Mouse (Mus musculus) thymus, postnatal 4 days (tissue): Measurements from ENCODE around the gene Gm20388.
A peak's percentile ranks its signal among the peaks of the same experiment; 100 is the strongest.

Experiments
- DNase-seq: peaks from one replicate; pipeline ENCODE4 v3.0.0; 2021

Gene Gm20388

DNA sequence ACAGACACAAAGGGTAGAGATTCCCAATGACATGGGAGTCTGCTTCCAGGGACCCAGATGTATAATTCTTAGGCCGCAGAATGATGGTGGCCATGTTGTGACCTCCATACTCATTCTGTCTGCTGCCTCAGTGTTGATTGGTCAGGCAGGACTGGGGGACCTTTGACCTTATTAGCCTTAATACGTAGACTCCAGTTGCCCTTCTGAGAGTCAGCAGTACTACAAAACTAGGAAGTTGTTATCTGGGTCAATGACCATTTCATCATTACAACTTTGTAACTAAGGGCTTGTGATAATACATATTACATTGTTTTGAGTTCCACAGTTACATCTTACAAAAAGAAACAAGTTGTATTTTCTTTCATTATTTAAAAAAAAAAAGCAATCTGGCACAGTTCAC, 3035.1 kb downstream of the Gm20388 start:
- DNase-seq: no peak

DNA sequence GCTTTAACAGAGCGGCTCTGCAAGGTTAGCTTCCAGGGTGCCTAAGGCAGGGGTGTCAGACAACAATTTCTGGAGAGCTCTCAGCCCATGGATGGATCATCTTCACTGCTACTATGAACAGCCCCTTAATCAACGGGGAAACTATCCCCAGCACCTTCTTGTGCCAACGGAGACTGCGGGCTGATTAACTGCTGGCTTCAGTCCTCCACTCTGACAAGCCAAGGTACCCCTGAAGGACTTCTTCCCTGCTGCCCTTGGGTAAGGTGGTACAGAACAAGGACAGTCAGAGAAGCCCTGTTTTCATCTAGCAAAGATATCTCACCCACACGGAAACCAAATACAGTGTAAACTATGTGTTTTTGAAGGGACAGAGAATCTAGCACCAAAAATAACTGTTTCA, 3039.1 kb downstream of the Gm20388 start:
- DNase-seq: no peak

DNA sequence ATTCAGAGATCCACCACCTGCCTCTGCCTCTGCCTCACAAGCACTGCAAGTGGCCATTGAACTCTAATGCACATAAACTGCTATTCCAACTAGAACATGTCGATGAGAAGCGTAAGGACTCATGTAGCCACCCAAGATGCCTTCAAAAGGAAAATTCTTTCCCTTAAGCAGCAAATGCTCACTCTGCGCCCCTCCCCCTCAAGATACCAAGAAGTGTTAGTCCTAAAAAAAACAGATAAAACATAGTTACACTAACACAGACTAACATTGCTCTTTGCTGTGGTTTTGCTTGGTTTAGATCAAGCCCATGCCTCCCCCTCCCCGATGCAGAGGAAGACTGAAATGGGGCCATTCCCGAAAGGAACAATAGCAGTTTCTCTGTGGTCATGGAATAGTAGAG, 3040.8 kb downstream of the Gm20388 start:
- DNase-seq: peak; percentile 61

DNA sequence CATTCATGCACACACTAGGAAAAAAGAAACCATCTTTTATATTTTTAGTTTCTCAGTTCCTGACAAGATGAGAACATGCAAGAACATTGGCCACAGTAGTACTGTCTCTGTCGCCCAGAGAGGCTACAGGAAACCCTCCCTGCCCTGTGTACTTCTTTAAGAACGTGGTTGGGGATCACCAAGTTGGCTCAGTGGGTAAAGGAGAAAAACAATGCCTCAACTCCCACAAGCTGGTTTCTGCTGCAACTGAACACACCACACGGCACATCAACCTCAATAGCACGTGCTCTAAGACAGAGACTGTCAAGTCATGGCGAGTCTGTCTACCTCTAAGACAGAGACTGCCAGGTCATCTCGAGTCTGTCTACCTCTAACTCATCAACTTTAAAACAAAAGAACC, 3042.4 kb downstream of the Gm20388 start:
- no peak for DNase-seq

DNA sequence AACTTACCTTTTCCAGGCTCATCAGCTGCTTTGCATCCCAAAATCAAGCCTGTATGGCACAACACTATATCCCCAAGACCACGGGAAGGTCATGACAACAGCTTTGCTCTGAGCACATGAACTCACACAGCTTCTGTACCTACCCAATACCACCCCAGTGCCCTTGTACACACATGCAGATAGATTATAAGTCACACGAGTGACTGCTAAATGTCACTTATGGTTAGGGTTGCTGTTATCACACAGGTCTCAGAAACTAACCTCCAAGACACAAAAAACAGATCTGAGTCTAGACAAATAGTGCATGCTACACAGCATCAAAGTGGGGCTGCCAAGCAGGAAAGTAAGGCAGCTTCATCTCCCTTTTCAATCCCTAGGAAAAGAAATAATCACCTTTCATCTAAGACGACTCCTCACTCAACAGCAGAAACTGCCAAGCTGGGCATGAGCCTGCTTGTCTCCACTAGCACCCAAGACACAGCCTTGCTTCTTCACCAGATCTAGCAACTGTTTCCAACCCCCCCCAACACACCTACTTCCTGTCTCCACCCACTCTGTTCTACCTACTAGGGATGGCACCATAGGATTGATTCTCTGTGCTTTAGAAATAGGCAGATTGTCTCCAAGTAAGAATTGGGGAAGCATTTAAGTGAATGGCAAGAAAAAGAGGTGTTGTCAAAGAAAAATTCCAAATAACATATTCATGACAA, 3043.6 kb downstream of the Gm20388 start:
- DNase-seq: peak; percentile 42

DNA sequence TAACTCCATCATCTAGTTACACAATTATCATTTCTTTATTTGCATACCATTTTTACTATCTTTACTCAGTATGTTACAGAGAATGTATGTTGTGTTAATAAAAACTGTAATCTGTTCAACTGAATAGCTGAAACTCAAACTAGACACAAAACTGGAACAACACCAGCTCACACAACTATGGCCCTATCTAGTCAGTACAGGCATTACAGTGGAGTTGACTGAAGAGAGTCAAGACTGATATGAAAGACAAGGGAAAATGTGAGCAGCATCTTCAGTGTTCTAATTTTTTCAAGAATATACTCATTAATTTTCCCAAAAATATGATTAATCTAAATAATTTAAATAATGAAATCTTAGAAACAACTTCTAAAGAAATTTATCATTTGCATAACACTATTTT, 3044.6 kb downstream of the Gm20388 start:
- no peak for DNase-seq

DNA sequence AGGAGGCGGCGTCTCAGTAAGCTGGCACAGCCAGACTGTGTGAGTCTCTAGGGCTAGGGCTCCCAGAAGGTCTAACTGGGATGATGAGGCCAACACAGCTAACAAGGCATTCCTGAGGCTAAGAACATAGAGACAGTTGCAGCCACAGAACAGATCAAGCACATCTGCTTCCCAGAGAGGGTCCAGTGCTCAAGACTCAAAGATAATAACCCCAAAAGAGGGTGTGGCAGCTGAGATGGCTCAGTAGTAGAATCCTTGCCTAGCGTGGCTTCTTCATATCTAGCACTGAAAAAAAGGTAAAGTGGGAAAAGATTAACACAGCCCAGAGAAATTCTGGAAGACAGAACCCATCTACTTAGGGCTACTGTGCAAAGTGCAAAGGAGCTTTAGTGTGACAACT, 3045.4 kb downstream of the Gm20388 start:
- DNase-seq: no peak

DNA sequence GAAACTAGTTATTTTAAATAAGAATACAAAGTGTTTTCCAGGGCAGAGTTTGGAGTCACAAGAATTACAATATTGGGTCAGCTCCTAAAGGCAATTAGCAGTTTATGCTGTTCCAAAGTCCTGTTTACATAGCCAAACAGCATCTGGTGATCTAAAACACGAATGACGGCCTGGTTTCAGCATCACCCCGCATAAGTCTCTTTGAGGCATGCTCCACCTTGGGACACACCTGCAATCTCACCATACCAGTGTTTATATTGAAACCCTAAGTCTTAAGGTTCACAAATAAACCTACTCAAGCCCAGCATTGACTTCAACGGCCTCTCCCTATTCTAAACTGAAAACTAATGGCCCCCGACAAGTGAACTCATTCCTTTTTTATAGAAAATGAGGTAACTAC, 3049.7 kb downstream of the Gm20388 start:
- no peak for DNase-seq

DNA sequence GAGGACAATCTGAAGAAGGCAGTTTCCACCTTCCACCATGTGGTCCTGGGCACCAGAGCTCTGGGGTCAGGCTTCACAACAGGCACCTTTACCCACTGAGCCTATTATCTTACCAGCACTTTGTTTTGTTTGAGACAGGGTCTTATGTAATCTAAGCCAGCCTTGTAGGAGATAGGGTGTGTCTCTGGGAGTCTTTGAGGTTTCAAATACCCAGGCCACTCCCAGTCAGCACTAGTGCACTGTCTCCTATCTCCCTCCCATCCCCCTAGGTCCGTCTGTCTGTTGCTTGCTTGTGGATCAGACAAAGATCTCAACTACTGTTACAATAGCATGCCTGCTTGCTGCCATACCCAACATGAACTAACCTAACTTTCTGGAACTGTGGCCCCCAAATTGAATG, 3050.3 kb downstream of the Gm20388 start:
- no peak for DNase-seq

DNA sequence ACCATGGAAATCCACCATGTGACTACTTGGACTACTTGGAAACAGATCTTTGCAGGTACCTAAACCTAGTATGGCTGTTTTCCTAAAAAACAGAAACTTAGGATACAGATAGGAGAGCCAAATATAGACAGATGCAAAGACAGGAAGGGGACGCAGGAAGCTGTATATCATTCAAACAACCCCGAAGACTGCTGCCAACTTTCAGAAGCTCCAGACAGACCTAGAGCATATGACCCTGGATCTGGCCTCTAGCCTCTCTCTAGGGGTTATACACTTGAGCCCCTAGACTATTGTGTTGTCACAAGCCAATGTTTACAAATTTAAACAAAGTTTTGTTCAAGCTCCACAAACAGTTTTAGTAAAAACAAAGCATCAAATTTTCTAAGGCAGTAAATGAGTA, 3050.8 kb downstream of the Gm20388 start:
- no peak for DNase-seq

DNA sequence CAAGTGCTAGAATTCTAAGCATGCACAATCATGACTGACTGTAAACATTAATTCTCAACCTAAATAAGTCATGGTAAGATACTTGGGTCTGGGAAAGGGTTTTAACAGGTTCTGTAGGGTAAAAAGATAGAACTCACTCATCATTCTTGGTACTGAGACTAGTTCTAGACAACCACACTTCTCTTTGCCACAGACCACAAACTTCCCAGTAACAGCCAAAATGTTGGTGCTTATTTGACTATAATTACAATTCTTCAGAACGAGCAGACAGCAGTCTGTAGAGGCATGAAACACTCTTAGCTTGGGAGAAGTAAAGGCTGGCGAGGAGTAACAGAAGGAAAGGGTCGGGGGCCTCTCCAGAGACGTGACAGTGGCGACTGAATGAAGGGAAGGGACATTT, 3051.4 kb downstream of the Gm20388 start:
- no peak for DNase-seq

DNA sequence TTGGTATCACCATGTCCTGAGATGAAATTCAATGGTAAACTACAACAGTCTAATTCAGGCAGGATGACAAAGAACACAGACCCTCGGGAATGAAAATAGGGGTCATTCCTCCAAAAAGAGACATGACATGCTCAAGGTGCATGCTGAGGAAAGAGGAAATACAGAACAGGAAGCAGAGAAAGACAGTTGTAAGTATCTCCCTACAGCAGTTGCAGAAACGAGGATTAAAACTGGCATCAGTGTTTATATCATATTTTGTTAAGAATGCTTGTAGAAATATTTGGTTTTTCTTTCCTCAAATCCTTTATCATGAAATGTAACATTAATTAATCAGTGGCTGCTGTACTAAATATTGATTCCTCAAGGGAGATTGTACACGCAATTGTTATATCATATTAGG, 3056.0 kb downstream of the Gm20388 start:
- no peak for DNase-seq

DNA sequence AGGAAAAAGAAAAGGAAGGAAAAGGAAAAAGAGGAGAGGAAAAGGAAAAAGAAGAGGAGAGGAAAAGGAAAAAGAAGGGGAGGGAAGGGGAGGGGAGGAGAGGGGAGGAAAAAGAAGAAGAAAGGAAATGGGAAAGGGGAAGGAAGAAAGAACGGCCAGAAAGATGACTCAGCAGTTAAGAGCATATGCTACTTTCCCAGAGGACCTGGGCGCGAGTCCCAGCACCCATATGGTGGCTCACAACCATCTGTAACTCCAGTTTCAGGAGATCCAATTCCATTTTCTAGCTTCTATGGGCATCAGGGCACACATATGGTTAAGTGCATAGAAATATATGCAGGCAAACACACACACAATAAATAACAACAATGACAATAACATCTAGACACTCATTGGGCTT, 3057.5 kb downstream of the Gm20388 start:
- no peak for DNase-seq

DNA sequence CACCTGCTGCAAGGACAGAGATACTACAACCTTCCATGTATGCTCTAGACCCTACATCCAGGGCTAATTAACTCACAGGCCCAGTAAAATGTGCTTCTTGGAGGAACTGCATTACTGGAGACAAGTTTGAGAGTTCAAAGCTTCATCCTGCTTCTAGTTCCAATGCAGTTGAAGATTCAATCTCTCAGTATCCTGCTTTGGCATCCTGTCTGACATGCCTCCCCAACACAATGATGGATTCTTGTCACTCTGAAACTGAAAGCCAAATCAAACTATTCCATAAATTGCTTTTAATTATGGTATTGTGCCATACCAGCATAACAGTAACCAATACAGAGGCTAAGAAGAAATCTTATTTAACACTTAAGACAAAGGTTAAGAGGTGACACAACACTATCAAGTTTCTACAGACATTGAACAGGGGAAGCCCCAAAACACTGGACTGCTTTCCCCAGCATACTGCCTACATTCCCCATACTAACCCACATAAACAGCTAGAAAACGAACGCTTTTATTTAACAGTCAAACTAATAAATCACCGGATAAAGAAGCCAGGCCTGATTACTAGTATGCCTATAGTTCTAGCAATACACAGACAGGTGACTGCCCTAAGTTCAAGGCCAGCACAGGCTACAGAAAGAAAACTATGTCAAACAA, 3059.5 kb downstream of the Gm20388 start:
- no peak for DNase-seq

DNA sequence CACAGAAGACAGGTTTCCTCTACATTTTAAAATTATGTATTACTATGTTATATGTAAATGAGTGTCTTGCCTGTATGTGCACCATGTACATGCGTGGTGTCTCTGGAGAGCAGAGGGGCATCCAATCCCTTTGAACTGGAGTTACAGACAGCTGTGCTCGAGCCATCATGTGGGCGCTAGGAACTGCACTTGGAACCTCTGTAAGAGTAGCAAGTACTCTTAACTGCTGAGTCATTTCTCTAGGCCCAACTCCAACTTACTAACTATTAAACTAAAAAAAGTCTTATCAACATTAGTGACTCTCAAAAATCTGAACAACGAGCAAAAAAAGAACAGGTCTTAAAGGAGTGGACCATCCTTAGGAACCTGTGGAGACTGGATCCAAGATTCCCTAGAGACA, 3065.4 kb downstream of the Gm20388 start:
- DNase-seq: no peak

DNA sequence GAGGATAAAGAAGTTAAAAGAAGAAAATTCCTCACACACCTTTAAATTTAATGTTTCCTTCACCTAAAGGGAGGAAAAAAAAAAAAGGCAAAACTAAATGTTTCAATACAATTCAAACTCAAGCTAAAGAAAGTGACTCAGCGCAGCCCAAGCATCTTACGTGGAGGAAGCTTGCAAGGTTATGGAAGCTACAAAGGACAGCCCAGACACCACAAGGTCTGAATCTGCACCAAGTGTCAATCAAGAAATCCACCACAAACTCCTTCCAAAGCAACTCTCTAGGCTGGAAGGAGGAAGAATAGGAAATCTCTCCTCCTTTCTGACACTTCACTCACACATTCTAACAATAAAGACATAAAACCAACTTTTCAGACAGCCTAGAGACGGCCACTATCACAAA, 3068.8 kb downstream of the Gm20388 start:
- DNase-seq: no peak

DNA sequence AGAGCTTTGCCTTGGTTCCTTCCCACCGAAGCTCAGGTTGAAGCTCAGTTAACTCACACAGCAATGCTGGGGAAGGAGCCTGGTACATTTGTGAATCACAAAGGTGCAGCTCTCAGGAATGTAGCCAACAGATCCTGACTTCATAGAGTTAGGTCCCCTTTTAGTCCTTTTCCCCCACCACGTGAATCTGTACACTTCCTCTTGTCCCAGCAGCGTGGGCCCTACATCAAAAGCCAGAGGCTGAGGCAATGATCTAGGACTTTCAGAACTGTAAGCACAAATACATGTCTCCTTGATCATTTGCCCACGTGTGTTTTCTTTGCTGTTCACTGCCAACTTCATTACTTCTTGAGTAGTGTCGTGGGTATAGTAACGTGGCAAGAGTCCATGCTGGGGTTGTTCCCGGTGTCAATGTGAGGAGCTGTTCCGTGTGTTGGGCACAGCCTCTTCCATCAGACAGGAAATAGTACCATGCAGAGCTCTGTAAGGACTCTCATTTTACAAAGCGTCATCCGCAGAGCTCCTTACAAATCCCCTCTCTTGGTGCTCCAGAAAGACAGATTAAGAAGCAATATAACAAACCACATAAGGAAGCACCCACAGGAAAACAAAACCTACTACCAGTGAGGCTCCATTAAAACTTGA, 3069.3 kb downstream of the Gm20388 start:
- no peak for DNase-seq

DNA sequence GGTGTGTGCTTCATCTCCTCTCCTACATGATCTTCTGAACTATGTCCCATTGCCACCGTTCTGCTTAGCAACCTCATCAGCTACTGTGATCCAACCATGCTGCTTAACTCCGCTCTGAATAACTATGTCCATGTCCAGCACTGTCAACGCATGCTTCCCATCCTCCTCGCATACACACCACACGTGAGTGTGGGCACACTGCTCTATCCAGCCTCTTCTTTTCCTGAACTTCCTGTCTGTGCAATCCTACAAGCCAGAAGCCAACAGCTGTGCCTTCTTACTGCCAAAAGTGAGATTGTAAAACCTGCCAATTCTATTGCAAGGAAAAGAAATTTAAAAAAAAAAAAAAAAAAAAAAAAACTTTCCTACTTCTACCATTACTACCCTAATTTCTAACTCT, 3071.0 kb downstream of the Gm20388 start:
- no peak for DNase-seq

DNA sequence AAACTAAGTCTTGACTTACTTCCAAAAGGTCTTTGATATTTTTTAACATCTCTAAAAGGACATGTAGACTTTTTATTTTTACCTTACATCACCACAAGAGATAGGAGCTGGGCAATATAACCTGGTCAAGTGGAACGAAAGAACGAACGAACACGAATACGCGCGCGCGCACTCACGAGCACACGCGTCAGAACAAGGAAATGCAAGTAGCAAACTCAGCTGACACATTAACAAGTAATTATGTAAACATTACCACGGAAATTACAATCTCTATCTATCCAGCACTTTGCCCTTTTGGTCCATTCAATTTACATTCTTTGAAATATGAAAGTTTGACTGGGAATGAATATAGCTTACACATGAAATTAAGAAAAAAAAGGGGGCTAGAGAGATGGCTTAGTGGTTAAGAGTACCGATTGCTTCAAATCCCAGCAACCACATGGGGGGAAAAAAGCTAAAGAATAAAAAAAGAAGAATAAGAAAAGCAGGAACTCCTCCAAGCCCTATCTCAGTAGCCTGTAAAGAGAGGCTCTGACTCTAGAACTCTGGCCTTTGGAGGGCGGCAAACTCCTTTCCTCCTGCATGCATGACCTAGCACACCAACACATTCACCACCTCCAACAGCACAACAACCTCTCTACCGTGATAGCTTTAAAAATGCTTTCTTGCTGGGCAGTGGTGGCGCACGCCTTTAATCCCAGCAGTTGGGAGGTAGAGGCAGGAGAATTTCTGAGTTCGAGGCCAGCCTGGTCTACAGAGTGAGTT, 3072.7 kb downstream of the Gm20388 start:
- peak; percentile 57 for DNase-seq

DNA sequence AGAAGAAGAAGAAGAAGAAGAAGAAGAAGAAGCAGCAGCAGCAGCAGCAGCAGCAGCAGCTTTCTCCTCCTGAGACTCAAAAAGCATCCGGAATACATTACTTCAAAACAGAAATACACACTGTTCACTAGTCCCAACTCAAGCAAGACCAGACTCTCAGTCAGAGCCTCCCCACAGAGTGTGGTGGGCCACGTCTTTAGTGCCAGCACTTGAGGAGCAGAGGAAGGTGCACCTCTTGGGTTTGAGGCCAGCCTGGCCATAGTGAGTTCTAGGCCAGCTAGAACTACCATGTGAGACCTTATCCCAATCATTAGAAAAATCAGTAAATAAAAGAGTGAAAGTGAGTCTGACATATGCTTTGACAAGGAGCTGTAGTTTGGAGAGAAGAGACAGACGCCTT, 3073.5 kb downstream of the Gm20388 start:
- DNase-seq: no peak

DNA sequence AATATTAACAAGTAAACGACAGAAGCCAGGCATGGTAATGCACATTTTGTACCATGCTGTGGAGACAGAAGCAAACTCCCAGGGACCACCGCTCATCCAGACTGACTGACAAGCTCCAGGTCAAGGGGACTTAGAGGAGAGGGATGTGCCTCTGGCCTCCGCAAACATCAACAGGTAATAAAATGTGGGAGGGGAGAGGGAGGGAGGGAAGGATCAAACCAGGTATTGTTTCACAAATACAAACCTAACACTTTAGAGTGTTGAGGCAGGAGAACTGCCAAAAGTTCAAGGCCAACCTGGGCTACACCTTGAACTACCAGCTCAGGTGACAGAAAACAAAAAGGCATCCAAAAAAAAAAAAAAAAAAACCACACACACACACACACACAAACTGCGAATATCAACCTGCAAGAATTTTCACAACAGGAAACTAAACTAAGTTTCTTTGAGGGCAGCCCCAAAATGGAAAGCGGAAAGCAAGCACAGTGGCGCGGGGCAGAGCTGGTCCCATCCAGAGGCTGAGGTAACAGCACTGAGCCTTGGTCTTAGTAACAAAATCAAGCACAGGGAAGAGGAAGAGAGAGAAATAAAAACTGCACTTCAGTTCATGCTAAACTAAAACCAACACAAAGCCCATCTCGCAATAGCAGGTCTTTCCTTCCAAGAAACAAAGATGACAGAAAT, 3076.0 kb downstream of the Gm20388 start:
- DNase-seq: peak; percentile 57

DNA sequence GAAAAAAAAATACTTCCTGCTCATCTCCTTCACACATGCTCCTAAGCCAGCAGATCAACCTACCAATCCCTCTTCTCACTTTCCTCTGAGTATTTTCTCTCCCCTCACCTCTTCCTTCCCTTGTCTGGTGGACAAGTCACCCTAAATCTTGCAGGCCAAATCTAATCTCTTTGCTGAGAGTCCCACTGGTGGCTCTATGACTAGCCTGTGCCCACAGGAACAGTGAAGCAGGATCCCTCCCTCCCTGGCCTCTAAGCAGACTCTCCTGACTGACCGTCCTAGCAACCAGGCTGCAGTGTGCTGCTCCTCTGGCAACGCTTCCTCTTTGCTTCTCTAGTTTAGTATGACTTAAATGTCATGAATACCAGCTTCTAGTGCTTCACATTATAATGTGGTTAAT, 3076.6 kb downstream of the Gm20388 start:
- DNase-seq: no peak

DNA sequence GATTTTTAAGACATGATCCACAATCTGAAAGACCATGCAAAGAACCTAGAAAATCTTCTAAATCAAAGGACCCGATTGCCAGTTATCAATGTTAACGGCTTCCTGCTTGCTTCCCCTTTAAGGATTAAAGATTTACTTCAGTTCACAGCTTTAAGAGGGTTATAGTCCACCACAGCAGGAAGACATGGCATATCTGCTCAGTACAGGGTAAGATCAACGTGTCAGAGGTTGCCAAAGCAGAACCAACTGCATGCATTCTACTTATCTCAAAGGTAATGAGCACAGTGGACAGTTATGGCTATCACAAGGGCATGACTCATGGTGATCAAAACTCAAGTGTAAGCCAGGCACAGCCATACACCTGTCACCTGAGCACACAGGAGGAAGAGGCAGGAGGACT, 3078.3 kb downstream of the Gm20388 start:
- no peak for DNase-seq
